In genomic region chr10:59991262-59991880, GRCm38 (mm10) we compare ENCODE assay signal across 21 mouse cellular contexts. TPM values are rescaled to one million over a fixed set of nuclear protein-coding genes. Genes with fewer than 3 reads are reported as not detected.
A peak's percentile ranks its signal among the peaks of the same experiment; 100 is the strongest.
DNase-seq lines count a peak whose midpoint lies in the region; ATAC-seq and TF ChIP-seq lines count a peak whose summit lies in the region.
"Had no signal": no experiment of that assay in that cellular context is flagged by ENCODE, and none has a peak within 500 bp of the region (broad histone marks: within the 10 kb centered on the region; RNA-seq: fewer than 3 reads in every experiment).

No protein-coding gene starts in this region.

- no peak for TF ChIP-seq CTCF in heart, adult 2 months (IDR thresholded peaks at IDR 0.05)
- TF ChIP-seq CTCF in kidney, adult 2 months (conservative IDR thresholded peaks at IDR 0.05; ENCODE audit: insufficient read depth, insufficient read length, low read depth, low read length), result peak; percentile 23; the same call in 1 of the 2 replicates
- TF ChIP-seq CTCF in heart, postnatal 0 days (IDR thresholded peaks at IDR 0.05; ENCODE audit: low read depth), result no peak

- ATAC-seq in heart, postnatal 0 days (ENCODE audit: insufficient read depth, low read depth), result peak; percentile 77
- ATAC-seq: forebrain, postnatal 0 days had no signal

- peak; percentile 89 for TF ChIP-seq EP300 in heart, adult 2 months (IDR thresholded peaks at IDR 0.05; ENCODE audit: insufficient read depth, low read depth, low read length)
- TF ChIP-seq EP300 in heart, postnatal 0 days (IDR thresholded peaks at IDR 0.05; ENCODE audit: low read depth), result 0 out of 2 replicates have a peak, but pooled peaks have one; percentile 64

- 56% methylated on average over 9 of the region's 9 CpGs for WGBS in heart, adult 2 months
- WGBS in heart, embryonic 10.5 days, result 60% methylated on average over 9 of the region's 9 CpGs
- WGBS in kidney, adult 2 months, result 58% methylated on average over 9 of the region's 9 CpGs
- 38% methylated on average over 9 of the region's 9 CpGs for WGBS in heart, postnatal 0 days

- H3K36me3 ChIP-seq in heart, adult 2 months (ENCODE audit: control insufficient read depth, insufficient read depth, low read length), result peaks cover 45% of the 10 kb centered on the region
- H3K36me3 ChIP-seq in heart, embryonic 10.5 days, result peaks cover 70% of the 10 kb centered on the region
- H3K36me3 ChIP-seq in kidney, adult 2 months (ENCODE audit: control insufficient read depth, insufficient read depth, low read length), result no peaks in the 10 kb centered on the region; the same call in 1 of the 2 replicates
- H3K36me3 ChIP-seq in heart, postnatal 0 days (replicated peaks; ENCODE audit: control insufficient read depth, insufficient read depth, low read length), result peaks cover 71% of the 10 kb centered on the region

- no peak overlapping the region for H3K4me2 ChIP-seq in heart, postnatal 0 days (ENCODE audit: low read depth, low read length)
- H3K4me2 ChIP-seq: hindbrain, embryonic 12.5 days; liver, embryonic 13.5 days; midbrain, embryonic 11.5 days had no signal

- TF ChIP-seq POLR2A in heart, adult 2 months (IDR thresholded peaks at IDR 0.05; ENCODE audit: insufficient read depth, low read depth, low read length), result no peak
- TF ChIP-seq POLR2A in kidney, adult 2 months (IDR thresholded peaks at IDR 0.05; ENCODE audit: low read depth, low read length), result no peak

- no peaks in the 10 kb centered on the region for H3K9me3 ChIP-seq in heart, embryonic 10.5 days
- no peaks in the 10 kb centered on the region for H3K9me3 ChIP-seq in heart, postnatal 0 days (replicated peaks; ENCODE audit: control insufficient read depth, low read length)
- H3K9me3 ChIP-seq: hindbrain, embryonic 12.5 days; liver, embryonic 13.5 days had no signal

- H3K4me3 ChIP-seq in heart, adult 2 months, result no peak overlapping the region
- H3K4me3 ChIP-seq in heart, embryonic 10.5 days, result no peak overlapping the region
- no peak overlapping the region for H3K4me3 ChIP-seq in kidney, adult 2 months (ENCODE audit: insufficient read depth, low read depth, low read length)
- H3K4me3 ChIP-seq in heart, postnatal 0 days (ENCODE audit: low read depth, low read length), result no peak overlapping the region
- H3K4me3 ChIP-seq: hindbrain, embryonic 12.5 days; liver, embryonic 13.5 days had no signal

- no peak overlapping the region for H3K9ac ChIP-seq in heart, adult 2 months (ENCODE audit: low read depth, low read length)
- H3K9ac ChIP-seq in heart, postnatal 0 days (replicated peaks; ENCODE audit: low read depth, low read length), result no peak overlapping the region; the same call in 1 of the 2 replicates
- H3K9ac ChIP-seq: forebrain, postnatal 0 days; hindbrain, embryonic 12.5 days; liver, embryonic 13.5 days had no signal

- intact Hi-C loops in heart, adult 2 months (cut with DNase I), result loop anchor here (5.0 kb wide), 1 partner anchor 39 kb away; the partner anchor contains the start of gene Ddit4

- H3K27ac ChIP-seq in heart, adult 2 months, result peak overlapping the region; percentile 66
- H3K27ac ChIP-seq in heart, embryonic 10.5 days, result no peak overlapping the region
- no peak overlapping the region for H3K27ac ChIP-seq in kidney, adult 2 months (ENCODE audit: insufficient read depth, low read depth, low read length)
- H3K27ac ChIP-seq in heart, postnatal 0 days (ENCODE audit: low read depth), result peak overlapping the region; percentile 66
- H3K27ac ChIP-seq: hindbrain, embryonic 12.5 days; liver, embryonic 13.5 days had no signal

- DNase-seq in adrenal gland, adult 2 months, result peak; percentile 79
- no peak for DNase-seq in adrenal gland, adult 18-20 months (ENCODE audit: low spot score in 2 of 2)
- DNase-seq in heart, adult 2 months, result peak in 1 of 2 experiments; percentile 70
- no peak for DNase-seq in heart, embryonic 10.5 days (ENCODE audit: low spot score)
- no peak for DNase-seq in kidney, adult 2 months
- DNase-seq in kidney, adult 18-20 months, result no peak
- DNase-seq in heart, postnatal 0 days (ENCODE audit: low spot score), result peak; percentile 68
- no peak for DNase-seq in left cerebral cortex, adult 18-20 months (ENCODE audit: low spot score in 2 of 2)
- DNase-seq: cerebellum, adult 11 months; cerebellum, adult 9-11 months; forebrain, postnatal 0 days; kidney, adult 8-10 months; kidney, postnatal 10 days; liver, embryonic 13.5 days; lung, adult 2 months; lung, postnatal 14 days; right cerebral cortex, adult 18-20 months; thymus, adult 18-20 months; thymus, postnatal 36 days had no signal

- H3K79me2 ChIP-seq in heart, adult 2 months (replicated peaks; ENCODE audit: control insufficient read depth, insufficient read depth, low read length), result peaks cover 3% of the 10 kb centered on the region

- no peaks in the 10 kb centered on the region for H3K27me3 ChIP-seq in heart, adult 2 months (ENCODE audit: control insufficient read depth, insufficient read depth, low read length)
- peaks cover 6% of the 10 kb centered on the region; the same call in 1 of the 2 replicates for H3K27me3 ChIP-seq in heart, embryonic 10.5 days (ENCODE audit: insufficient read depth, poor library complexity, severe bottlenecking)
- H3K27me3 ChIP-seq in kidney, adult 2 months (replicated peaks; ENCODE audit: control insufficient read depth, insufficient read depth, low read length), result no peaks in the 10 kb centered on the region
- no peaks in the 10 kb centered on the region for H3K27me3 ChIP-seq in heart, postnatal 0 days (ENCODE audit: control insufficient read depth, insufficient read depth, low read length)
- H3K27me3 ChIP-seq: hindbrain, embryonic 12.5 days; liver, embryonic 13.5 days had no signal

- H3K4me1 ChIP-seq in heart, adult 2 months (ENCODE audit: control insufficient read depth, insufficient read depth, low read length), result peaks cover 17% of the 10 kb centered on the region
- H3K4me1 ChIP-seq in heart, embryonic 10.5 days, result peaks cover 19% of the 10 kb centered on the region
- H3K4me1 ChIP-seq in kidney, adult 2 months (ENCODE audit: control insufficient read depth, insufficient read depth, low read length), result peaks cover 8% of the 10 kb centered on the region; the same call in 1 of the 2 replicates
- H3K4me1 ChIP-seq in heart, postnatal 0 days (ENCODE audit: control insufficient read depth, insufficient read depth), result peaks cover 47% of the 10 kb centered on the region
- H3K4me1 ChIP-seq: hindbrain, embryonic 12.5 days; liver, embryonic 13.5 days had no signal

RNA-seq across cellular contexts. Expression of gene Ascc1, which starts 11.2 kb away (rescaled TPM):
- 10 to 100 TPM; 24.8 to 32.0 TPM for total RNA-seq in adrenal gland, adult 2 months (2021)
- 17.7 and 23.8 TPM in 2 replicates for polyA plus RNA-seq in adrenal gland, adult 2 months (2012; rRNA removed)
- 10 to 100 TPM; 26.1 to 33.7 TPM for total RNA-seq in adrenal gland, adult 18-20 months (2021)
- total RNA-seq in heart, adult 2 months (2021), result 10 to 100 TPM; 20.5 to 24.1 TPM
- 22.5 and 36.6 TPM in 2 replicates for polyA plus RNA-seq in heart, adult 2 months (2012; rRNA removed)
- polyA plus RNA-seq in heart, embryonic 10.5 days (2016; fragmentation: Nextera tagmentation; extraction: Ambion mirVana), result 33.0 and 36.2 TPM in 2 replicates
- 106 and 132 TPM in 2 replicates for polyA plus RNA-seq in kidney, adult 2 months (2012; rRNA removed)
- total RNA-seq in heart, postnatal 0 days (2014; rRNA removed; ENCODE audit: low replicate concordance), result 14.0 and 15.7 TPM in 2 replicates
- 34.6 and 35.8 TPM in 2 replicates for polyA plus RNA-seq in heart, postnatal 0 days (2015; fragmentation: Nextera tagmentation; extraction: Ambion mirVana)
- 10 to 100 TPM; 14.1 to 14.8 TPM for total RNA-seq in left cerebral cortex, adult 18-20 months (2021)

RNA-seq across cellular contexts. Expression of gene Anapc16, which starts 11.6 kb away (rescaled TPM):
- total RNA-seq in adrenal gland, adult 2 months (2021), result 10 to 100 TPM; 60.4 to 66.3 TPM
- 33.4 and 40.8 TPM in 2 replicates for polyA plus RNA-seq in adrenal gland, adult 2 months (2012; rRNA removed)
- 10 to 100 TPM; 54.7 to 85.8 TPM for total RNA-seq in adrenal gland, adult 18-20 months (2021)
- 10 to 100 TPM; 58.6 to 70.1 TPM for total RNA-seq in heart, adult 2 months (2021)
- 90.3 and 103 TPM in 2 replicates for polyA plus RNA-seq in heart, adult 2 months (2012; rRNA removed)
- 93.3 and 94.6 TPM in 2 replicates for polyA plus RNA-seq in heart, embryonic 10.5 days (2016; fragmentation: Nextera tagmentation; extraction: Ambion mirVana)
- polyA plus RNA-seq in kidney, adult 2 months (2012; rRNA removed), result 84.8 and 100 TPM in 2 replicates
- total RNA-seq in heart, postnatal 0 days (2014; rRNA removed; ENCODE audit: low replicate concordance), result 29.7 and 85.4 TPM in 2 replicates
- polyA plus RNA-seq in heart, postnatal 0 days (2015; fragmentation: Nextera tagmentation; extraction: Ambion mirVana), result 104 and 108 TPM in 2 replicates
- total RNA-seq in left cerebral cortex, adult 18-20 months (2021), result 10 to 100 TPM; 60.4 to 60.9 TPM

RNA-seq across cellular contexts. Expression of gene Ddit4, which starts 39.7 kb away (rescaled TPM):
- 10 to 100 TPM; 53.1 to 56.1 TPM for total RNA-seq in adrenal gland, adult 2 months (2021)
- 151 and 157 TPM in 2 replicates for polyA plus RNA-seq in adrenal gland, adult 2 months (2012; rRNA removed)
- total RNA-seq in adrenal gland, adult 18-20 months (2021), result 10 to 100 TPM; 29.5 to 69.3 TPM
- total RNA-seq in heart, adult 2 months (2021), result 100 to 1,000 TPM in 1 of 2 experiments, 10 to 100 TPM in 1; 70.7 to 219 TPM
- polyA plus RNA-seq in heart, adult 2 months (2012; rRNA removed), result 48.0 and 55.5 TPM in 2 replicates
- 17.6 and 32.8 TPM in 2 replicates for polyA plus RNA-seq in heart, embryonic 10.5 days (2016; fragmentation: Nextera tagmentation; extraction: Ambion mirVana)
- polyA plus RNA-seq in kidney, adult 2 months (2012; rRNA removed), result 21.1 and 21.6 TPM in 2 replicates
- 30.3 and 35.6 TPM in 2 replicates for total RNA-seq in heart, postnatal 0 days (2014; rRNA removed; ENCODE audit: low replicate concordance)
- polyA plus RNA-seq in heart, postnatal 0 days (2015; fragmentation: Nextera tagmentation; extraction: Ambion mirVana), result 17.0 and 17.4 TPM in 2 replicates
- 10 to 100 TPM; 35.8 to 41.3 TPM for total RNA-seq in left cerebral cortex, adult 18-20 months (2021)

Comparison
In these comparisons a context has a peak if more than half of its experiments do, and no peak if none do; other contexts are left out.
1. DNase-seq: peak in adrenal gland, adult 2 months (single experiment) and heart, postnatal 0 days (single experiment); none in adrenal gland, adult 18-20 months (0 of 2), heart, embryonic 10.5 days (single experiment), kidney, adult 2 months (single experiment), kidney, adult 18-20 months (single experiment) and left cerebral cortex, adult 18-20 months (0 of 2).
2. H3K27ac ChIP-seq: peak in heart, adult 2 months (single experiment) and heart, postnatal 0 days (single experiment); none in heart, embryonic 10.5 days (single experiment) and kidney, adult 2 months (single experiment).